Mouse (Mus musculus): ENCODE measurements around the gene Pitpna. TPM values are rescaled to one million over a fixed set of nuclear protein-coding genes. Genes with fewer than 3 reads are reported as not detected.

Pitpna gene
- polyA plus RNA-seq, 1 experiment from 2014 or later, result 54.4 TPM

- Histone ChIP-seq H3K4me1 (peaks cover 59% of the 10 kb centered on the region), H3K4me2 (0 out of 2 replicates have a peak overlapping the region, but pooled peaks have one; percentile 30), H3K4me3 (no peak overlapping the region), H3K27me3 (replicated peaks) (peaks cover 46% of the 10 kb centered on the region), H3K27ac (replicated peaks) (no peak overlapping the region), H3K9me3 (no peaks in the 10 kb centered on the region), H3K9ac (no peak overlapping the region), H3K36me3 (peaks cover 8% of the 10 kb centered on the region; the same call in 1 of the 2 replicates)
- 43% methylated on average over 13 of the region's 13 CpGs for WGBS
- peak; percentile 34; the same call in 1 of the 2 replicates for ATAC-seq (ENCODE audit: extremely low read depth, insufficient number of reproducible peaks, low FRiP score, low TSS enrichment)
These were observed 21.4 kb upstream of the Pitpna start for GRCm38 (mm10) chr11:75566276-75567196.

- peaks cover 52% of the 10 kb centered on the region for H3K27me3 ChIP-seq (replicated peaks)
- H3K9me3 ChIP-seq, result no peaks in the 10 kb centered on the region
- H3K27ac ChIP-seq (replicated peaks), result no peak overlapping the region
- 28% methylated on average over 9 of the region's 9 CpGs for WGBS
- H3K4me1 ChIP-seq, result peaks cover 62% of the 10 kb centered on the region
- H3K4me2 ChIP-seq, result 0 out of 2 replicates have a peak overlapping the region, but pooled peaks have one; percentile 30
- no peak for ATAC-seq (ENCODE audit: extremely low read depth, insufficient number of reproducible peaks, low FRiP score, low TSS enrichment)
- no peak overlapping the region for H3K4me3 ChIP-seq
- peaks cover 8% of the 10 kb centered on the region; the same call in 1 of the 2 replicates for H3K36me3 ChIP-seq
- peak overlapping the region; percentile 8; the same call in 1 of the 2 replicates for H3K9ac ChIP-seq
These were observed 20.4 kb upstream of the Pitpna start for GRCm38 (mm10) chr11:75567346-75568114.

GRCm38 (mm10) chr11:75568115-75568511, 19.8 kb upstream of the Pitpna start:
- Histone ChIP-seq H3K27ac (replicated peaks) (no peak overlapping the region), H3K36me3 (peaks cover 8% of the 10 kb centered on the region; the same call in 1 of the 2 replicates), H3K4me2 (no peak overlapping the region), H3K9ac (0 out of 2 replicates have a peak overlapping the region, but pooled peaks have one; percentile 8), H3K27me3 (replicated peaks) (peaks cover 48% of the 10 kb centered on the region), H3K4me1 (peaks cover 62% of the 10 kb centered on the region), H3K4me3 (no peak overlapping the region), H3K9me3 (no peaks in the 10 kb centered on the region)
- WGBS, result 70% methylated on average over 6 of the region's 6 CpGs
- ATAC-seq (ENCODE audit: extremely low read depth, insufficient number of reproducible peaks, low FRiP score, low TSS enrichment), result no peak

- Histone ChIP-seq H3K27me3 (replicated peaks) (peaks cover 49% of the 10 kb centered on the region), H3K36me3 (peaks cover 8% of the 10 kb centered on the region; the same call in 1 of the 2 replicates), H3K9me3 (no peaks in the 10 kb centered on the region), H3K27ac (replicated peaks) (no peak overlapping the region), H3K4me1 (peaks cover 55% of the 10 kb centered on the region), H3K4me2 (no peak overlapping the region), H3K4me3 (no peak overlapping the region), H3K9ac (no peak overlapping the region)
- WGBS, result 89% methylated on average over 12 of the region's 12 CpGs
- no peak for ATAC-seq (ENCODE audit: extremely low read depth, insufficient number of reproducible peaks, low FRiP score, low TSS enrichment)
These were observed 18.9 kb upstream of the Pitpna start for GRCm38 (mm10) chr11:75568962-75569361.

- Histone ChIP-seq H3K36me3 (peaks cover 8% of the 10 kb centered on the region; the same call in 1 of the 2 replicates), H3K27me3 (replicated peaks) (peaks cover 56% of the 10 kb centered on the region), H3K4me2 (no peak overlapping the region), H3K4me1 (peaks cover 41% of the 10 kb centered on the region), H3K9ac (no peak overlapping the region), H3K4me3 (no peak overlapping the region), H3K9me3 (no peaks in the 10 kb centered on the region), H3K27ac (replicated peaks) (no peak overlapping the region)
- WGBS, result 89% methylated on average over 17 of the region's 17 CpGs
- no peak for ATAC-seq (ENCODE audit: extremely low read depth, insufficient number of reproducible peaks, low FRiP score, low TSS enrichment)
These were observed 17.3 kb upstream of the Pitpna start for GRCm38 (mm10) chr11:75570375-75571125.

DNA sequence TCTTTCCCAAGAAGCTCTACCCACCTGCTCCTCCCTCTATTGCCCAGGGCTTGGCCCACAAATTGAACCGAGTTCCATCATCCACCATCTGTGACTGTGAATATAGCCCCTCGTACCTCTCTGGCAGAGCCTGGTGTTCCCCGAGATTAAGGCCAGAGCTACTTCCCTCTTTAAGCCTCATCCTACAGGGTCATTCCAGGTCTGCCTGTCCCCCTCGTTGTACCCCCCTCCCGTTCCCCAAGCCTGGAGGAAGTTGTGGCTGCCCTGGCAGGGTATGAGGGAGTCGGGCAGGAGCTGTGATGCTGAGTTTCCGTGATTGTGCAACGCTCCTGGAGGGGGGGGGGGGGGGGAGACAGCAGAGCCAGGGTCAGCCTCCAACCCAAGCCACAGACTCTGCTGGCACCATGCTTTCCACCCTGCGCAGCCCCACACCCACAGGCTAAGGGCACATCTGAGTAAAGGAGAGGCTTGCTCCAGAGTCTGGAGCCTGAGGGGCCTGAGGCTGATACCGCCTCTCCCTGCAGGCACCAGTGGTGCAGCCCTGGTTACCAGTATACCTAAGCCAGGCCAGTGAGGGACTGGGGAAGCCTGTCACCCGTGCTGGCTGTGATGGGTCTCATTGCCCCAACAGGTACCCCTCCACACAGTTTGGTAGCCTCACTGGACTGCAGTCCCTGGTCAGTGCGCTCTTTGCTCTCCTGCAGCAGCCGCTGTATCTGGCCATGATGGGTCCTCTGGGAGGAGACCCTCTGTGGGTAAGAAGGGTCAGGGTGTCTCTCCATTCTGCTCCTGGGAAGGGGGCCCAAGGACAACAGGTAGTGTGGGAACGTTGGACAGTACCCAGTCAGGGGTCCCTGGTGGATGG, 16.5 kb upstream of the Pitpna start:
- H3K9ac ChIP-seq, result no peak overlapping the region
- ATAC-seq (ENCODE audit: extremely low read depth, insufficient number of reproducible peaks, low FRiP score, low TSS enrichment), result no peak
- no peak overlapping the region for H3K4me3 ChIP-seq
- H3K36me3 ChIP-seq, result peaks cover 8% of the 10 kb centered on the region; the same call in 1 of the 2 replicates
- peaks cover 56% of the 10 kb centered on the region for H3K27me3 ChIP-seq (replicated peaks)
- H3K4me1 ChIP-seq, result peaks cover 33% of the 10 kb centered on the region
- H3K4me2 ChIP-seq, result no peak overlapping the region
- H3K27ac ChIP-seq (replicated peaks), result no peak overlapping the region
- 70% methylated on average over 14 of the region's 14 CpGs for WGBS
- no peaks in the 10 kb centered on the region for H3K9me3 ChIP-seq

DNA sequence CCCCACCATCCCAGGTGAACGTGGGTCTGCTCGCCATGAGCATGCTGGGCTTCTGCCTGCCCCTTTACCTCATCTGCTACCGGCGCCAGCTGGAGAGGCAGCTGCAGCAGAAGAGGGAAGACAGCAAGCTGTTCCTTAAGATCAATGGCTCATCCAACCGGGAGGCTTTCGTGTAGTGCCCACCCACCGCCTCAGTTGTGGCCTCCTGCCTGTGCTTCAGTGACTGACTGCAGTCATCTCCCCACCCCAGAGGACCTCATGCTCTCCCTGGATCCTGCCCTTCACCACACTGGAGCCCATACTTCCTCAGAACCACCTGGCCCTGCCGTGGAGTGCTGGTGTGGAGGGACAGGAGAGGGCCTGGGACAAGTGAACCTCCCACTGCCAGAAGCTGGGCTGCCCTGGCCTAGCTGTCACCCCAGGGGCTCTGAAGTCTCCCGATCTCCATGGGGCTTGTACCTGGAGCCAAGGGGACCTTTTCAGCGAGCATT, 15.6 kb upstream of the Pitpna start:
- H3K9me3 ChIP-seq, result no peaks in the 10 kb centered on the region
- peak overlapping the region; percentile 34 for H3K9ac ChIP-seq
- H3K27me3 ChIP-seq (replicated peaks), result peaks cover 56% of the 10 kb centered on the region
- H3K27ac ChIP-seq (replicated peaks), result no peak overlapping the region
- WGBS, result 31% methylated on average over 10 of the region's 10 CpGs
- ATAC-seq (ENCODE audit: extremely low read depth, insufficient number of reproducible peaks, low FRiP score, low TSS enrichment), result no peak
- H3K4me3 ChIP-seq, result no peak overlapping the region
- peaks cover 23% of the 10 kb centered on the region for H3K4me1 ChIP-seq
- peak overlapping the region; percentile 4; the same call in 1 of the 2 replicates for H3K4me2 ChIP-seq
- H3K36me3 ChIP-seq, result peaks cover 8% of the 10 kb centered on the region; the same call in 1 of the 2 replicates

GRCm38 (mm10) chr11:75572854-75573650, 14.8 kb upstream of the Pitpna start:
- H3K27ac ChIP-seq (replicated peaks), result peak overlapping the region; percentile 38
- WGBS, result 13% methylated on average over 12 of the region's 12 CpGs
- no peak overlapping the region for H3K4me3 ChIP-seq
- peaks cover 16% of the 10 kb centered on the region for H3K4me1 ChIP-seq
- H3K27me3 ChIP-seq (replicated peaks), result peaks cover 53% of the 10 kb centered on the region
- peak; percentile 62 for ATAC-seq (ENCODE audit: extremely low read depth, insufficient number of reproducible peaks, low FRiP score, low TSS enrichment)
- H3K4me2 ChIP-seq, result peak overlapping the region; percentile 4
- H3K9me3 ChIP-seq, result no peaks in the 10 kb centered on the region
- H3K36me3 ChIP-seq, result peaks cover 8% of the 10 kb centered on the region; the same call in 1 of the 2 replicates
- H3K9ac ChIP-seq, result peak overlapping the region; percentile 34

- Histone ChIP-seq H3K9ac (no peak overlapping the region), H3K36me3 (no peaks in the 10 kb centered on the region), H3K9me3 (no peaks in the 10 kb centered on the region), H3K27me3 (replicated peaks) (peaks cover 38% of the 10 kb centered on the region), H3K27ac (replicated peaks) (no peak overlapping the region), H3K4me1 (peaks cover 15% of the 10 kb centered on the region), H3K4me3 (no peak overlapping the region), H3K4me2 (no peak overlapping the region)
- no peak for ATAC-seq (ENCODE audit: extremely low read depth, insufficient number of reproducible peaks, low FRiP score, low TSS enrichment)
- WGBS, result 75% methylated on average over 5 of the region's 5 CpGs
These were observed 13.3 kb upstream of the Pitpna start for GRCm38 (mm10) chr11:75574378-75575123.
